Mouse (Mus musculus): ENCODE results near the gene Atp6v1fnb. TPM values are rescaled to one million over a fixed set of nuclear protein-coding genes. Genes with fewer than 3 reads are reported as not detected.

The Atp6v1fnb gene
- polyA plus RNA-seq, 1 experiment from 2014 or later: not detected

- Histone ChIP-seq H3K36me3 (peaks cover 24% of the 10 kb centered on the region), H3K9ac (peak overlapping the region; percentile 91), H3K4me3 (peak overlapping the region; percentile 66), H3K4me2 (peak overlapping the region; percentile 86), H3K27ac (ENCODE audit: poor library complexity, severe bottlenecking) (peak overlapping the region; percentile 97), H3K27me3 (replicated peaks) (no peaks in the 10 kb centered on the region), H3K4me1 (replicated peaks) (peaks cover 54% of the 10 kb centered on the region), H3K9me3 (replicated peaks) (no peaks in the 10 kb centered on the region)
- WGBS: under 1% methylated on average over 13 of the region's 13 CpGs
- peak; percentile 44 for ATAC-seq (ENCODE audit: insufficient number of reproducible peaks, low FRiP score)
Observed at GRCm38 (mm10) chr6:29434911-29435691, 36.1 kb upstream of the Atp6v1fnb start.

- WGBS: 8% methylated on average over 6 of the region's 6 CpGs
- peak overlapping the region; percentile 86 for H3K4me2 ChIP-seq
- no peaks in the 10 kb centered on the region for H3K27me3 ChIP-seq (replicated peaks)
- peak overlapping the region; percentile 97 for H3K27ac ChIP-seq (ENCODE audit: poor library complexity, severe bottlenecking)
- no peaks in the 10 kb centered on the region for H3K9me3 ChIP-seq (replicated peaks)
- peaks cover 45% of the 10 kb centered on the region for H3K4me1 ChIP-seq (replicated peaks)
- H3K4me3 ChIP-seq: peak overlapping the region; percentile 66
- H3K9ac ChIP-seq: peak overlapping the region; percentile 91
- peak; percentile 10 for ATAC-seq (ENCODE audit: insufficient number of reproducible peaks, low FRiP score)
- H3K36me3 ChIP-seq: peaks cover 32% of the 10 kb centered on the region
Observed at GRCm38 (mm10) chr6:29435940-29436451, 35.2 kb upstream of the Atp6v1fnb start.

DNA sequence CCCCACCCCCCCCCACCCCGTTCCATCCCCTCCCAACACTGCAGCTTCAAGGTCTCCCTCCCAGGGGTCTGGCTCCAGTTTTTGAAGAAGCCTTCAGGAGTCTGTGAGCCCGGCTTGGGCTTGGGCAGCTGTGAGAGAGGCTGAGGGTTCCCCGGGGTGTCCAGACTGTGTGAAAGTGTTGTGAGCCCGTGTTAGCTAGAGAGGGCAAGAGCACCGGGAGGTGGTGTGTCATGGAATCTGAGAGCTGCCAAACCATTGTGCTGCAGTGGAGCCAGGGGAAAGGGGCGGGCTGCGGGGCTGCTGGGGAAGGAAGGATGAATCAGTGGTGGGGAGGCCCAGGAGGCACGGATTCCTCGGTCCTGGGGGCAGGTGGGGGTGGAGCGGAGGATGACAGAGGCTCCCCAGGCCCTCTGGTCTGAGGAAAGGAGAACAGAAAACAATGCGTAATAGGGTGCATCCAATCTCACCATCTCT, 34.7 kb upstream of the Atp6v1fnb start:
- H3K27me3 ChIP-seq (replicated peaks): no peaks in the 10 kb centered on the region
- 3% methylated on average over 11 of the region's 11 CpGs for WGBS
- peaks cover 41% of the 10 kb centered on the region for H3K4me1 ChIP-seq (replicated peaks)
- peak overlapping the region; percentile 66 for H3K4me3 ChIP-seq
- H3K36me3 ChIP-seq: peaks cover 37% of the 10 kb centered on the region
- H3K9me3 ChIP-seq (replicated peaks): no peaks in the 10 kb centered on the region
- H3K27ac ChIP-seq (ENCODE audit: poor library complexity, severe bottlenecking): peak overlapping the region; percentile 97
- ATAC-seq (ENCODE audit: insufficient number of reproducible peaks, low FRiP score): peak; percentile 24
- H3K9ac ChIP-seq: peak overlapping the region; percentile 91
- peak overlapping the region; percentile 86 for H3K4me2 ChIP-seq

GRCm38 (mm10) chr6:29439251-29439650, 32.0 kb upstream of the Atp6v1fnb start:
- H3K4me1 ChIP-seq (replicated peaks): peaks cover 25% of the 10 kb centered on the region
- H3K27me3 ChIP-seq (replicated peaks): no peaks in the 10 kb centered on the region
- H3K4me3 ChIP-seq: no peak overlapping the region
- WGBS: 84% methylated on average over 4 of the region's 4 CpGs
- no peak for ATAC-seq (ENCODE audit: insufficient number of reproducible peaks, low FRiP score)
- H3K9ac ChIP-seq: no peak overlapping the region
- no peak overlapping the region for H3K4me2 ChIP-seq
- peaks cover 65% of the 10 kb centered on the region for H3K36me3 ChIP-seq
- H3K27ac ChIP-seq (ENCODE audit: poor library complexity, severe bottlenecking): no peak overlapping the region
- H3K9me3 ChIP-seq (replicated peaks): no peaks in the 10 kb centered on the region

GRCm38 (mm10) chr6:29439789-29440188, 31.4 kb upstream of the Atp6v1fnb start:
- H3K4me3 ChIP-seq: no peak overlapping the region
- H3K27ac ChIP-seq (ENCODE audit: poor library complexity, severe bottlenecking): no peak overlapping the region
- peaks cover 70% of the 10 kb centered on the region for H3K36me3 ChIP-seq
- peaks cover 25% of the 10 kb centered on the region for H3K4me1 ChIP-seq (replicated peaks)
- WGBS: 83% methylated on average over 6 of the region's 6 CpGs
- no peak overlapping the region for H3K9ac ChIP-seq
- no peaks in the 10 kb centered on the region for H3K9me3 ChIP-seq (replicated peaks)
- no peaks in the 10 kb centered on the region for H3K27me3 ChIP-seq (replicated peaks)
- no peak for ATAC-seq (ENCODE audit: insufficient number of reproducible peaks, low FRiP score)
- no peak overlapping the region for H3K4me2 ChIP-seq

- ATAC-seq (ENCODE audit: insufficient number of reproducible peaks, low FRiP score): no peak
- H3K9me3 ChIP-seq (replicated peaks): no peaks in the 10 kb centered on the region
- no peaks in the 10 kb centered on the region for H3K4me1 ChIP-seq (replicated peaks)
- 61% methylated on average over 11 of the region's 11 CpGs for WGBS
- H3K4me2 ChIP-seq: no peak overlapping the region
- no peak overlapping the region for H3K9ac ChIP-seq
- H3K27ac ChIP-seq (ENCODE audit: poor library complexity, severe bottlenecking): no peak overlapping the region
- no peak overlapping the region for H3K4me3 ChIP-seq
- no peaks in the 10 kb centered on the region for H3K27me3 ChIP-seq (replicated peaks)
- peaks cover 99% of the 10 kb centered on the region for H3K36me3 ChIP-seq
Observed at GRCm38 (mm10) chr6:29444773-29445172, 26.5 kb upstream of the Atp6v1fnb start.

DNA sequence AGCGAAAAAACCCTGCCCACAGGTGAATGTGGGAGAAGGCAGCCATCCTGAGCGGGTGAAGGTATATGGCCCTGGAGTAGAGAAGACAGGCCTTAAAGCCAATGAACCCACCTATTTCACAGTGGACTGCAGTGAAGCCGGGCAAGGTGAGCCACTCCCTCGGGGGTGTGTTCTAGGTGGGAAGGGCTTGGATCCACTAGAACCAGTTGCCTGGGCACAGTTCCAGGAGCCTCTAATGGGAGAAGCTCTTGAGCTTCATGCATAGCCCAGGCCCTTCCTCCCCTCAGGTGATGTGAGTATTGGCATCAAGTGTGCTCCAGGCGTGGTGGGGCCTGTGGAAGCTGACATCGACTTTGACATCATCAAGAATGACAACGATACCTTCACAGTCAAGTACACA, 25.9 kb upstream of the Atp6v1fnb start:
- Histone ChIP-seq H3K9ac (no peak overlapping the region), H3K4me2 (no peak overlapping the region), H3K27me3 (replicated peaks) (no peaks in the 10 kb centered on the region), H3K36me3 (peaks cover 98% of the 10 kb centered on the region), H3K4me3 (no peak overlapping the region), H3K9me3 (replicated peaks) (no peaks in the 10 kb centered on the region), H3K27ac (ENCODE audit: poor library complexity, severe bottlenecking) (no peak overlapping the region), H3K4me1 (replicated peaks) (no peaks in the 10 kb centered on the region)
- ATAC-seq (ENCODE audit: insufficient number of reproducible peaks, low FRiP score): no peak
- 90% methylated on average over 7 of the region's 7 CpGs for WGBS

DNA sequence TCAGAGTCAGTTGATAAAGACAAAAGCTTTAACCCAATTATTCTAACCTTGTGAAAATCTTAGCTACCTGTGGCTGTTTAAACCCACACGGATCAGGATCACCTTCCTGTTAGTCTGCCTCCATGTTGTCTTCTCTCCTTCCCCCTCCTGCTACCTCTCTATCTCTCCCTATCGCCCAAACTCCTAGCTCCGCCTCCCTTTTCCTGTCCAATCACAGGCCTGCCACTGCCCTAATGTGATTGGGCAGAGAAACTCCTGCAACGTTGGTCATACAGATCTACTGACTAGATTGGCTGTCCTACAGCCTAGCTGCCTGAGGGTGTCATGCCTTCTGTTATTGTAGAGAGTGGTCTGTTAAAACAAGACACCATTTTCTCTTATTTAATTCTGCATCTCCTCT, 21.4 kb upstream of the Atp6v1fnb start:
- Histone ChIP-seq H3K4me2 (no peak overlapping the region), H3K36me3 (peaks cover 97% of the 10 kb centered on the region), H3K9me3 (replicated peaks) (no peaks in the 10 kb centered on the region), H3K27ac (ENCODE audit: poor library complexity, severe bottlenecking) (no peak overlapping the region), H3K9ac (no peak overlapping the region), H3K27me3 (replicated peaks) (no peaks in the 10 kb centered on the region), H3K4me3 (no peak overlapping the region), H3K4me1 (replicated peaks) (no peaks in the 10 kb centered on the region)
- 31% methylated on average over 4 of the region's 4 CpGs for WGBS
- ATAC-seq (ENCODE audit: insufficient number of reproducible peaks, low FRiP score): no peak

DNA sequence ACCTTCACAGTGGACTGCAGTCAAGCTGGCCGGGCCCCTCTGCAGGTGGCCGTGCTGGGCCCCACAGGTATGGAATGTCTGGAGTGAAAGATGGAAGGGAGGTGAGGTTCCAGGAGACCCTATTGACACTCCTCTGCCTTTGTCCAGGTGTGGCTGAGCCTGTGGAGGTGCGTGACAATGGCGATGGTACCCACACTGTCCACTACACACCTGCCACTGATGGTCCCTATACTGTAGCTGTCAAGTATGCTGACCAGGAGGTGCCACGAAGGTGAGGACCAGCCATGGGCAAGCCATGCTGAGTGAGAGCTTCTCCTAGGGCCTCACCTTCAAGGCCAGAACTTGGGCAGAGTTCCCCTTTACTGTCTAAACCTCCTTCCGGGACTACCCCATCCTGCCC, 20.6 kb upstream of the Atp6v1fnb start:
- no peaks in the 10 kb centered on the region for H3K27me3 ChIP-seq (replicated peaks)
- H3K4me2 ChIP-seq: no peak overlapping the region
- no peak overlapping the region for H3K27ac ChIP-seq (ENCODE audit: poor library complexity, severe bottlenecking)
- peaks cover 97% of the 10 kb centered on the region for H3K36me3 ChIP-seq
- 91% methylated on average over 6 of the region's 6 CpGs for WGBS
- ATAC-seq (ENCODE audit: insufficient number of reproducible peaks, low FRiP score): no peak
- H3K4me3 ChIP-seq: no peak overlapping the region
- no peaks in the 10 kb centered on the region for H3K4me1 ChIP-seq (replicated peaks)
- H3K9ac ChIP-seq: no peak overlapping the region
- no peaks in the 10 kb centered on the region for H3K9me3 ChIP-seq (replicated peaks)

DNA sequence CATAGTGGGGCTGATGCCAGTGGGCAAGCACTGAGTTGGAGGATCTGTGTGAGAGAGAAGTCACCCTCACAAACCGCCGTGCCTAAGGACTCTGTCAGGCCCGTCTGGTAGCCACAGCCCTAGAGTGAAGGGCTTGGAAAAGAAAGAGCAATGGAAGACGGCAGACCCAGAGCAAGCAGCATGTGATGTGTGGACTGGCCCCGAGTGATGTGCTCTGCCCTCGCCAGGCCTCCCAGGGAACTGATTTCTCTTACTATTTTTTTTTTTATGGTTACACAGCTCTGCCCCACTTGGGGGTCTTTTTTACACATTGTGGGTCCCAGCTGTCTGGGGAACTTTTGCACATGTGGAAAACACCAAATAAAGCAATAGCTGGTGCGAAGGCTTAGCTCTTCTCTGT, 9.7 kb upstream of the Atp6v1fnb start:
- Histone ChIP-seq H3K27me3 (replicated peaks) (no peaks in the 10 kb centered on the region), H3K4me3 (no peak overlapping the region), H3K9me3 (replicated peaks) (no peaks in the 10 kb centered on the region), H3K27ac (ENCODE audit: poor library complexity, severe bottlenecking) (no peak overlapping the region), H3K9ac (no peak overlapping the region), H3K4me2 (no peak overlapping the region), H3K36me3 (peaks cover 54% of the 10 kb centered on the region), H3K4me1 (replicated peaks) (no peaks in the 10 kb centered on the region)
- ATAC-seq (ENCODE audit: insufficient number of reproducible peaks, low FRiP score): no peak
- 63% methylated on average over 7 of the region's 7 CpGs for WGBS

GRCm38 (mm10) chr6:29463388-29463787, 7.8 kb upstream of the Atp6v1fnb start:
- Histone ChIP-seq H3K4me2 (no peak overlapping the region), H3K4me3 (no peak overlapping the region), H3K9ac (no peak overlapping the region), H3K27ac (ENCODE audit: poor library complexity, severe bottlenecking) (no peak overlapping the region), H3K4me1 (replicated peaks) (peaks cover 3% of the 10 kb centered on the region), H3K27me3 (replicated peaks) (no peaks in the 10 kb centered on the region), H3K9me3 (replicated peaks) (no peaks in the 10 kb centered on the region), H3K36me3 (peaks cover 35% of the 10 kb centered on the region)
- WGBS: 66% methylated on average over 3 of the region's 3 CpGs
- no peak for ATAC-seq (ENCODE audit: insufficient number of reproducible peaks, low FRiP score)
